Comparison of ENCODE assay signal across 8 mouse cellular contexts in the genomic region with DNA sequence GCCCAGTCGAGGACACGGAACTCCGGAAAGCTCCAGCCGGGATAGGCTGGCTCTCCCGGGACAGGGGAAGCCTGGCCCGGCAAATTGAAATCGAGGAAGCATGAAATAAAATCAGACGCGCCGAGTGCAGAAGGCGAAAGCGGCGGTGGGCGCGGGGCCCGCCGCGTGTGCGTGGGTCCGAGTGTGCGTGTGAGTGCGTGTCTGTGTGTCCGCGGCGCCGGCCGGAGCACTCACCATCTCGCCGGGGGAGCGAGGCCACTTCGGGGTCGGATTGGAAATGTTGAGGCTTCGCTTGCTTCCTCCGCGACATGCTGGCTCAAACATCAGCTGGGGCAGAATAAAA. TPM values are rescaled to one million over a fixed set of nuclear protein-coding genes. Genes with fewer than 3 reads are reported as not detected.
DNase-seq lines count a peak whose midpoint lies in the region; ATAC-seq and TF ChIP-seq lines count a peak whose summit lies in the region.

No protein-coding gene starts in this region.

- intact Hi-C loops in left cerebral cortex, adult 2 months (cut with DNase I): loop anchor here (2.0 to 5.0 kb wide), 4 partner anchors 35 to 745 kb away; no protein-coding TSS in a partner anchor
- intact Hi-C loops in left cerebral cortex, postnatal 10 days (cut with DNase I): loop anchor here (5.0 to 10.0 kb wide), 3 partner anchors 265 to 745 kb away; no protein-coding TSS in a partner anchor

- peak overlapping the region; percentile 52 for H3K4me3 ChIP-seq in left cerebral cortex, adult 2 months
- H3K4me3 ChIP-seq in embryonic facial prominence, embryonic 11.5 days (ENCODE audit: low read depth, low read length): peak overlapping the region; percentile 43
- H3K4me3 ChIP-seq in hindbrain, embryonic 14.5 days (replicated peaks; ENCODE audit: low read length): peak overlapping the region; percentile 54
- H3K4me3 ChIP-seq in midbrain, embryonic 11.5 days (ENCODE audit: low read depth, low read length): peak overlapping the region; percentile 89

- peak overlapping the region; percentile 71 for H3K4me2 ChIP-seq in embryonic facial prominence, embryonic 11.5 days (ENCODE audit: low read depth, low read length)
- H3K4me2 ChIP-seq in hindbrain, embryonic 14.5 days (replicated peaks): peak overlapping the region; percentile 82
- H3K4me2 ChIP-seq in midbrain, embryonic 11.5 days: peak overlapping the region; percentile 75

- no peak for ATAC-seq in embryonic facial prominence, embryonic 11.5 days (replicated peaks; ENCODE audit: insufficient number of reproducible peaks, low FRiP score, low TSS enrichment, low read depth)
- no peak for ATAC-seq in hindbrain, embryonic 14.5 days (ENCODE audit: low FRiP score)
- ATAC-seq in midbrain, embryonic 11.5 days (ENCODE audit: low FRiP score): no peak
- no peak for ATAC-seq in megakaryocyte progenitor cell, adult 5-6 weeks (replicated peaks; ENCODE audit: poor library complexity)

- peaks cover 11% of the 10 kb centered on the region for H3K4me1 ChIP-seq in embryonic facial prominence, embryonic 11.5 days (ENCODE audit: control insufficient read depth, insufficient read depth, low read length)
- peaks cover 17% of the 10 kb centered on the region; the same call in 1 of the 2 replicates for H3K4me1 ChIP-seq in hindbrain, embryonic 14.5 days (replicated peaks; ENCODE audit: control insufficient read depth, insufficient read depth, low read length)
- peaks cover 34% of the 10 kb centered on the region for H3K4me1 ChIP-seq in midbrain, embryonic 11.5 days (ENCODE audit: control insufficient read depth, insufficient read depth, low read length)

- no peak for TF ChIP-seq CTCF in left cerebral cortex, adult 2 months (IDR thresholded peaks at IDR 0.05)

- under 1% methylated on average over 35 of the region's 35 CpGs for WGBS in embryonic facial prominence, embryonic 11.5 days
- WGBS in hindbrain, embryonic 14.5 days: under 1% methylated on average over 35 of the region's 35 CpGs
- WGBS in midbrain, embryonic 11.5 days: 0% methylated on average over 35 of the region's 35 CpGs

- H3K27me3 ChIP-seq in embryonic facial prominence, embryonic 11.5 days (ENCODE audit: control insufficient read depth, insufficient read depth, low read length): peaks cover 10% of the 10 kb centered on the region
- H3K27me3 ChIP-seq in hindbrain, embryonic 14.5 days (ENCODE audit: control insufficient read depth, insufficient read depth, low read length): peaks cover 51% of the 10 kb centered on the region
- peaks cover 15% of the 10 kb centered on the region for H3K27me3 ChIP-seq in midbrain, embryonic 11.5 days (ENCODE audit: control insufficient read depth, insufficient read depth, low read length)

- DNase-seq in left cerebral cortex, adult 2 months (ENCODE audit: extremely low spot score in 1 of 2, low spot score in 2 of 2): no peak
- DNase-seq in left cerebral cortex, postnatal 10 days (ENCODE audit: extremely low spot score in 1 of 2, low spot score in 2 of 2): no peak
- peak; percentile 58 for DNase-seq in embryonic facial prominence, embryonic 11.5 days (ENCODE audit: low spot score)
- DNase-seq in hindbrain, embryonic 14.5 days (ENCODE audit: low spot score): no peak
- DNase-seq in midbrain, embryonic 11.5 days (ENCODE audit: low spot score, missing footprints): peak; percentile 95
- no peak for DNase-seq in T-cell, adult 2 months (ENCODE audit: low spot score)
- no peak for DNase-seq in frontal cortex, postnatal 25 days (ENCODE audit: low spot score in 2 of 2)

- H3K9ac ChIP-seq in embryonic facial prominence, embryonic 11.5 days (replicated peaks; ENCODE audit: low read length): peak overlapping the region; percentile 76
- peak overlapping the region; percentile 75 for H3K9ac ChIP-seq in hindbrain, embryonic 14.5 days
- peak overlapping the region; percentile 99 for H3K9ac ChIP-seq in midbrain, embryonic 11.5 days (ENCODE audit: low read length)

- H3K9me3 ChIP-seq in embryonic facial prominence, embryonic 11.5 days (replicated peaks; ENCODE audit: control insufficient read depth, low read length): no peaks in the 10 kb centered on the region
- no peaks in the 10 kb centered on the region for H3K9me3 ChIP-seq in hindbrain, embryonic 14.5 days (ENCODE audit: control insufficient read depth, low read length)
- H3K9me3 ChIP-seq in midbrain, embryonic 11.5 days (ENCODE audit: control insufficient read depth, low read length): no peaks in the 10 kb centered on the region

- no peaks in the 10 kb centered on the region for H3K36me3 ChIP-seq in embryonic facial prominence, embryonic 11.5 days (replicated peaks; ENCODE audit: control insufficient read depth, insufficient read depth, low read depth, low read length)
- H3K36me3 ChIP-seq in hindbrain, embryonic 14.5 days (replicated peaks; ENCODE audit: control insufficient read depth, insufficient read depth): no peaks in the 10 kb centered on the region
- H3K36me3 ChIP-seq in midbrain, embryonic 11.5 days (ENCODE audit: control insufficient read depth, insufficient read depth, low read length): no peaks in the 10 kb centered on the region

- H3K27ac ChIP-seq in left cerebral cortex, adult 2 months: peak overlapping the region; percentile 84
- peak overlapping the region; percentile 63 for H3K27ac ChIP-seq in embryonic facial prominence, embryonic 11.5 days (replicated peaks; ENCODE audit: low read depth, low read length)
- H3K27ac ChIP-seq in hindbrain, embryonic 14.5 days: peak overlapping the region; percentile 90
- H3K27ac ChIP-seq in midbrain, embryonic 11.5 days (ENCODE audit: low read depth, low read length): peak overlapping the region; percentile 98

RNA-seq across cellular contexts. Expression of a gene that starts 1.9 kb away (rescaled TPM):
- 10 to 100 TPM; 11.5 to 11.6 TPM for total RNA-seq in left cerebral cortex, adult 2 months (2021)
- 10 to 100 TPM; 14.1 to 15.0 TPM for total RNA-seq in left cerebral cortex, postnatal 10 days (2021)
- 4.6 and 4.8 TPM in 2 replicates for polyA plus RNA-seq in embryonic facial prominence, embryonic 11.5 days (2014; fragmentation: Nextera tagmentation; extraction: Ambion mirVana)
- 9.7 and 9.9 TPM in 2 replicates for polyA plus RNA-seq in hindbrain, embryonic 14.5 days (2014; fragmentation: Nextera tagmentation; extraction: Ambion mirVana)
- 17.0 and 17.1 TPM in 2 replicates for polyA plus RNA-seq in midbrain, embryonic 11.5 days (2014; fragmentation: Nextera tagmentation; extraction: Ambion mirVana)
- total RNA-seq in megakaryocyte progenitor cell, adult 5-6 weeks (2015): not detected in 2 replicates
- total RNA-seq in megakaryocyte progenitor cell, adult 5-6 weeks (2017): not detected in 2 replicates

Comparison
In these comparisons a context has a peak if more than half of its experiments do, and no peak if none do; other contexts are left out.
1. DNase-seq: peak in embryonic facial prominence, embryonic 11.5 days (single experiment) and midbrain, embryonic 11.5 days (single experiment); none in left cerebral cortex, adult 2 months (0 of 2), left cerebral cortex, postnatal 10 days (0 of 2), hindbrain, embryonic 14.5 days (single experiment), T-cell, adult 2 months (single experiment) and frontal cortex, postnatal 25 days (0 of 2).
2. RNA of a gene that starts 1.9 kb away (total RNA-seq): 14.1 to 15.0 TPM in left cerebral cortex, postnatal 10 days and 11.5 to 11.6 TPM in left cerebral cortex, adult 2 months; not detected in megakaryocyte progenitor cell, adult 5-6 weeks; every median in the first group is over 10 times any median in the second.
3. Peak in every context shown above with its lines, with median percentiles within 50 percentile points of each other: H3K27ac ChIP-seq, H3K4me3 ChIP-seq, H3K4me2 ChIP-seq and H3K9ac ChIP-seq.